Mouse (Mus musculus) forebrain, embryonic 10.5 days (tissue): ENCODE results near the gene Nomo1. TPM values are rescaled to one million over a fixed set of nuclear protein-coding genes. Genes with fewer than 3 reads are reported as not detected.

ENCODE experiments used
- DNase-seq: peaks from one replicate; pipeline ENCODE4 v3.0.0-alpha.2; 2017; ENCODE audit warnings: low spot score; ENCODE audit errors: extremely low spot score
- H3K27ac ChIP-seq: fragments of 300-500 bp; sonication (generic); 2 replicates; pipeline ENCODE4 v1.5.1; 2016; ENCODE audit warnings: mild to moderate bottlenecking
- H3K27me3 ChIP-seq: fragments of 300-500 bp; sonication (generic); 2 replicates; pipeline ENCODE4 v1.6.1; 2016; ENCODE audit warnings: mild to moderate bottlenecking; ENCODE audit not compliant: poor library complexity, severe bottlenecking
- H3K36me3 ChIP-seq: fragments of 300-500 bp; sonication (generic); replicated peaks from 2 replicates; pipeline ENCODE4 v1.6.1; 2016; ENCODE audit warnings: mild to moderate bottlenecking, moderate library complexity
- H3K4me1 ChIP-seq: fragments of 300-500 bp; sonication (generic); 2 replicates; pipeline ENCODE4 v1.6.1; 2016
- H3K4me3 ChIP-seq: fragments of 300-500 bp; sonication (generic); 2 replicates; pipeline ENCODE4 v1.5.1; 2016; ENCODE audit warnings: mild to moderate bottlenecking, moderate library complexity
- H3K9me3 ChIP-seq: fragments of 300-500 bp; sonication (generic); 2 replicates; pipeline ENCODE4 v1.6.1; 2016; ENCODE audit warnings: mild to moderate bottlenecking, moderate library complexity
- WGBS: fragments of 180-500 bp; shearing (Covaris S2); methylation state at CpG from one replicate; pipeline ENCODE4 v1.1.7; 2016; 5-methylcytosine and 5-hydroxymethylcytosine counted together
- polyA plus RNA-seq: library from polyadenylated mRNA; unstranded; fragments of >200 nt; fragmentation: Nextera tagmentation; extraction: Ambion mirVana; gene quantifications from 2 replicates; pipeline ENCODE4 v1.2.1, GENCODE M21; 2016

Nomo1 gene
- polyA plus RNA-seq, 1 experiment from 2014 or later = 33.7 TPM

GRCm38 (mm10) chr7:46029299-46030144 is 4.0 kb upstream of the Nomo1 start:
- Histone ChIP-seq H3K4me1 (peaks cover 26% of the 10 kb centered on the region), H3K36me3 (no peaks in the 10 kb centered on the region), H3K9me3 (no peaks in the 10 kb centered on the region), H3K27ac (no peak overlapping the region; the same call in 1 of the 2 replicates), H3K27me3 (no peaks in the 10 kb centered on the region; the same call in 1 of the 2 replicates), H3K4me3 (peak overlapping the region; percentile 27; the same call in 1 of the 2 replicates)
- 68% methylated on average over 9 of the region's 9 CpGs for WGBS
- no peak for DNase-seq

DNA sequence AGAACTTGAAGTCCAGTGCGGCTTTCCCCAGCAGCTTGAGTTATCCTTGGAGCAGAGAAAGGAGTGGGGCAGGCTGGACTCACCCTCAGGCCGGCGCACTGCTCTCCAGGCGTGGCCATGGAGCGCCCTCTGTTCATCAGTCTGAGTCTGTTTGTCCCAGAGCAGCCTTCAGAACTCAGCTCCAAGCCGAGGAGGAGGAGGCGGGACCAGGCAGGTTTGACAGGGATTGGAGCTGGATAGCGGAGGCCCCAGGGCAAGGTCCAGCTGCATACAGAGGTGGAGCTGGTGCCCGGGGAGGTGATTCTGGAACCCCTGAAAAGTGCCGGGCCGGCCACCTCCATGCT is 3.4 kb upstream of the Nomo1 start, which contains the start of gene Abcc6:
TSS of gene Abcc6 (minus strand) at position 158 of the 344 bp plus-strand sequence.
- 9% methylated on average over 11 of the region's 11 CpGs for WGBS
- H3K4me1 ChIP-seq = peaks cover 32% of the 10 kb centered on the region
- H3K27me3 ChIP-seq = no peaks in the 10 kb centered on the region; the same call in 1 of the 2 replicates
- no peaks in the 10 kb centered on the region for H3K9me3 ChIP-seq
- H3K4me3 ChIP-seq = peak within 1 kb of the TSS; percentile 27; the same call in 1 of the 2 replicates
- H3K27ac ChIP-seq = peak within 1 kb of the TSS; percentile 60; the same call in 1 of the 2 replicates
- H3K36me3 ChIP-seq = no peaks in the 10 kb centered on the region
- peak; percentile 41 for DNase-seq

- H3K4me1 ChIP-seq = peaks cover 39% of the 10 kb centered on the region
- H3K36me3 ChIP-seq = no peaks in the 10 kb centered on the region
- no peaks in the 10 kb centered on the region; the same call in 1 of the 2 replicates for H3K27me3 ChIP-seq
- no peaks in the 10 kb centered on the region for H3K9me3 ChIP-seq
- H3K4me3 ChIP-seq = no peak overlapping the region
- 86% methylated on average over 2 of the region's 2 CpGs for WGBS
- no peak overlapping the region for H3K27ac ChIP-seq
- no peak for DNase-seq
These were observed 2.4 kb upstream of the Nomo1 start for GRCm38 (mm10) chr7:46031075-46031474.

GRCm38 (mm10) chr7:46033870-46034337 is 406 bp downstream of the Nomo1 start:
- no peak for DNase-seq
- Histone ChIP-seq H3K27ac (peak overlapping the region; percentile 88), H3K27me3 (no peaks in the 10 kb centered on the region; the same call in 1 of the 2 replicates), H3K36me3 (peaks cover 17% of the 10 kb centered on the region), H3K9me3 (no peaks in the 10 kb centered on the region), H3K4me3 (peak overlapping the region; percentile 80), H3K4me1 (peaks cover 45% of the 10 kb centered on the region)
- under 1% methylated on average over 35 of the region's 35 CpGs for WGBS

- DNase-seq = no peak
- Histone ChIP-seq H3K9me3 (no peaks in the 10 kb centered on the region), H3K27me3 (no peaks in the 10 kb centered on the region; the same call in 1 of the 2 replicates), H3K36me3 (peaks cover 26% of the 10 kb centered on the region), H3K4me3 (peak overlapping the region; percentile 80), H3K27ac (no peak overlapping the region), H3K4me1 (peaks cover 44% of the 10 kb centered on the region)
- 82% methylated on average over 2 of the region's 2 CpGs for WGBS
These were observed 1.5 kb downstream of the Nomo1 start for GRCm38 (mm10) chr7:46034991-46035390.

GRCm38 (mm10) chr7:46035468-46035867 is 2.0 kb downstream of the Nomo1 start:
- Histone ChIP-seq H3K9me3 (no peaks in the 10 kb centered on the region), H3K27ac (no peak overlapping the region), H3K4me1 (peaks cover 40% of the 10 kb centered on the region), H3K27me3 (no peaks in the 10 kb centered on the region; the same call in 1 of the 2 replicates), H3K36me3 (peaks cover 31% of the 10 kb centered on the region), H3K4me3 (no peak overlapping the region)
- DNase-seq = no peak
- 84% methylated on average over 2 of the region's 2 CpGs for WGBS

DNA sequence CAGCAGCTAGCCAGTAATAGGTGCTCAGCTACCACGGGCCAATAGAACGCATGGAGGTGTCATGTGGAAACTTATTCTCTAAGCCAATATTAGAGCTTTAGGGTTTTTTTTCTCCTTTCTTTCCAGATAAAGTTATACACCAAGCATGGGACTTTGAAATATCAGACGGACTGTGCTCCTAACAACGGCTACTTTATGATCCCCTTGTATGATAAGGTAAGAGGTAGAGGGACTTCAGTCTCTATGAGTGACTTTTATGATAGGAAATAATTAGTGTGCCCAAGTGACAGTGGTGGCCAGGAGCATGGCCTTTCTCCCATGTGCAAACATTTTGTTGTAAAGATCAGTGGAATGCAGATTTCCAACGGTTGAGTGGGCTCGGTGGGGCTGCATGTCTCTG is 3.9 kb downstream of the Nomo1 start:
- Histone ChIP-seq H3K9me3 (no peaks in the 10 kb centered on the region), H3K36me3 (peaks cover 50% of the 10 kb centered on the region), H3K4me3 (no peak overlapping the region), H3K27ac (no peak overlapping the region), H3K27me3 (no peaks in the 10 kb centered on the region), H3K4me1 (peaks cover 40% of the 10 kb centered on the region)
- WGBS = 95% methylated on average over 6 of the region's 6 CpGs
- DNase-seq = no peak

DNA sequence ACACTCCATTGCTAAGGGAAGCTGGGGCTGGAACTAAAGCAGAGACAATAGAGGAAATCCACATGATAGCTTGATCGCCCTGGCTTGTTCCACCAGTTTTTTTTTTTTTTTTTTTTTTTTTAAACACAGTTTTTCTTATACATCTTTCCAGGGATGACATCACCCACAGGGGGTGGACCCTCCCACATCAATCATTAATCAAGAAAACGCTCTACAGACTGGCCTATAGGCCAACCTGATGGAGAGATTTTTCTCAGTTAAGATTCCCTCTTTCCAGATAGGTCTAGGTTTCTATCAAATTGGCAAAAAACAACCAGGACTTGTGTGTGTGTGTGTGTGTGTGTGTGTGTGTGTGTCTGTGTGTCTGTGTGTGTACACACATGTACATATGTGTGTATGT is 6.4 kb downstream of the Nomo1 start:
- no peak overlapping the region for H3K4me3 ChIP-seq
- no peak for DNase-seq
- H3K4me1 ChIP-seq = peaks cover 19% of the 10 kb centered on the region
- peaks cover 75% of the 10 kb centered on the region for H3K36me3 ChIP-seq
- no peak overlapping the region for H3K27ac ChIP-seq
- 86% methylated on average over 2 of the region's 2 CpGs for WGBS
- H3K27me3 ChIP-seq = no peaks in the 10 kb centered on the region
- H3K9me3 ChIP-seq = no peaks in the 10 kb centered on the region

DNA sequence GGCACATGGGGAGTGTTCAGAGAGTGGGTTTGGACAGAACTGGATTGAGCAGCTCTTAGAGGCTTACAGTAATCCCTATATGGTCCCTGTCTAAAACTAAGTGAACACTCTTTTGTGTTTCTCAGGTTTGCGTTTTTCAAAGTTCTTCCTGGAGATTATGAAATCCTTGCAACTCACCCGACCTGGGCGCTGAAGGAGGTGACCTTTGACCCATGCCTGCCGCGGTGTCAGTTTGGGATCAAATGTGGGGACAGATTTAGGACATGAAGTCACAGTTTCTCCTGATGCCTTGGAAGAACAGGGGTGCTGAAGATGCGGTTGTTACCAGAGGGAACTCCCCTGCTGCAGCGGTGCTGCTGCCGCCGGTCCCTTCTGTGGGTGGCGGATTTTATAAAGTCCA is 10.6 kb downstream of the Nomo1 start:
- H3K36me3 ChIP-seq = peaks cover 91% of the 10 kb centered on the region
- H3K27me3 ChIP-seq = no peaks in the 10 kb centered on the region
- no peak overlapping the region for H3K4me3 ChIP-seq
- H3K27ac ChIP-seq = no peak overlapping the region
- H3K4me1 ChIP-seq = 0 out of 2 replicates have a peak, but pooled peaks cover 1% of the 10 kb centered on the region
- no peak for DNase-seq
- no peaks in the 10 kb centered on the region for H3K9me3 ChIP-seq
- 94% methylated on average over 10 of the region's 10 CpGs for WGBS

DNA sequence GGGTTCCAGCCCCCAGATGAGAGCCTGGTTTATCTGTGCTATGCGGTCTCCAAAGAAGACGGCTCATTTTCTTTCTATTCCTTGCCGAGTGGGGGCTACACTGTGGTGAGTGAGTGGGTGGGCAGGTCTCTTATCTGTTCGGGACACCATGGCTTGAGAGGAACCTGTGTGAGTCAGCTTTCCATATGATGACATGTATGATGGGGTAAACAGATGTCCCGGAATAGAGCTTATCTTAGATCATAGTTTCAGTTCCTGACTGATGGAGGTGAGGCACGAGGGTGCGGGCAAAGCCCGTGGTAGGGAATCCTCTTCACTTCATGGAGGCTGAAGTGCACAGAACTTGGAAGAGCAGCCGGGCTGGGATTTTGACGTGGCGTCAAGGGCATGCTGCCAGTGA is 12.4 kb downstream of the Nomo1 start:
- DNase-seq = no peak
- Histone ChIP-seq H3K4me3 (no peak overlapping the region), H3K4me1 (no peaks in the 10 kb centered on the region), H3K27me3 (no peaks in the 10 kb centered on the region), H3K27ac (no peak overlapping the region), H3K9me3 (no peaks in the 10 kb centered on the region), H3K36me3 (peaks cover 91% of the 10 kb centered on the region)
- 93% methylated on average over 11 of the region's 11 CpGs for WGBS

GRCm38 (mm10) chr7:46047873-46048562 is 14.5 kb downstream of the Nomo1 start:
- no peaks in the 10 kb centered on the region for H3K4me1 ChIP-seq
- no peaks in the 10 kb centered on the region for H3K27me3 ChIP-seq
- H3K27ac ChIP-seq = no peak overlapping the region
- H3K9me3 ChIP-seq = no peaks in the 10 kb centered on the region
- no peak for DNase-seq
- peaks cover 87% of the 10 kb centered on the region for H3K36me3 ChIP-seq
- no peak overlapping the region for H3K4me3 ChIP-seq
- WGBS = 95% methylated on average over 13 of the region's 13 CpGs

DNA sequence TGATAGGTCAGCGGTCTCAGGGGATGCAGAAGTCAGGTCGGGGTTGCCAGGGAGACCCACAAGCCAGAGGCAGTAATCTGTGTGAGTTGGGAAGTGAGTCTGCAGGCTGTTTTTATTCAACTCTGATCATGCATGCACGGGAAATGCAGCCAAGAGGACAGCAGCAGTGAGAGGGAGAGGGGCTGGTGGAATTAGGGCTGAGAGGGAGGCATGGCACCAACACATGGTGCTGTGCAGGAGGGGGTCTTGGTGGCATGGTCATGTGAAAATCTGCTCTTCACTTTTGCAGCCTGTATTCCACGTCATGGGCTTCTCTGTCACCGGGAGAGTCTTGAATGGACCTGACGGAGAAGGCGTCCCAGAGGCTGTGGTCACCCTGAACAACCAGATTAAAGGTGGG is 16.5 kb downstream of the Nomo1 start:
- Histone ChIP-seq H3K27me3 (no peaks in the 10 kb centered on the region), H3K27ac (no peak overlapping the region), H3K36me3 (peaks cover 87% of the 10 kb centered on the region), H3K9me3 (no peaks in the 10 kb centered on the region), H3K4me1 (no peaks in the 10 kb centered on the region), H3K4me3 (no peak overlapping the region)
- WGBS = 86% methylated on average over 7 of the region's 7 CpGs
- no peak for DNase-seq
